Mouse (Mus musculus) lung, adult 2 months (tissue): Measurements from ENCODE around the gene Trpm8. TPM values are rescaled to one million over a fixed set of nuclear protein-coding genes. Genes with fewer than 3 reads are reported as not detected.

Source experiments
- DNase-seq: peaks from one replicate; pipeline ENCODE4 v3.0.0; 2022
- H3K4me1 ChIP-seq: fragments of 200-500 bp; 2 replicates; pipeline ENCODE4 v1.6.1; 2011; ENCODE audit warnings: low read length; ENCODE audit not compliant: control insufficient read depth, insufficient read depth
- H3K4me3 ChIP-seq: fragments of 200-500 bp; replicated peaks from 2 replicates; pipeline ENCODE3; 2011; ENCODE audit warnings: low read depth, mild to moderate bottlenecking, control low read depth, low read length; ENCODE audit errors: extremely low read depth
- CTCF ChIP-seq: fragments of 200-500 bp; IDR thresholded peaks from 2 replicates; pipeline ENCODE4 v1.5.1; 2011; ENCODE audit warnings: mild to moderate bottlenecking, low read length, control low read depth; ENCODE audit not compliant: insufficient read depth
- POLR2A ChIP-seq: fragments of 200-500 bp; IDR thresholded peaks from 2 replicates; pipeline ENCODE4 v1.6.1; 2011; ENCODE audit warnings: low read depth, mild to moderate bottlenecking, control low read depth, low read length, borderline replicate concordance; ENCODE audit errors: extremely low read depth
- whole genome bisulfite sequencing: fragments of 180-500 bp; shearing (Covaris S2); methylation state at CpG from one replicate; pipeline ENCODE4 v1.1.7; 2018; 5-methylcytosine and 5-hydroxymethylcytosine counted together
- polyA plus RNA-seq: library from polyadenylated mRNA; depleted of rRNA; stranded (reverse); fragments of >200 nt; gene quantifications from 2 replicates; pipeline ENCODE4 v1.2.3, GENCODE M21; 2012

The Trpm8 gene
- polyA plus RNA-seq, 1 experiment: not detected

- 66% methylated on average over 6 of the region's 6 CpGs for WGBS
- no peak for TF ChIP-seq POLR2A
- peak; percentile 27; the same call in 1 of the 2 replicates for TF ChIP-seq CTCF
- peak; percentile 19 for DNase-seq
- Histone ChIP-seq H3K4me1 (no peaks in the 10 kb centered on the region), H3K4me3 (no peak overlapping the region)
Measured at GRCm38 (mm10) chr1:88357458-88358090, 80.1 kb downstream of the Trpm8 start.

- Histone ChIP-seq H3K4me3 (no peak overlapping the region), H3K4me1 (no peaks in the 10 kb centered on the region)
- 84% methylated on average over 7 of the region's 7 CpGs for WGBS
- TF ChIP-seq CTCF (no peak), POLR2A (no peak)
- DNase-seq: no peak
Measured at GRCm38 (mm10) chr1:88358102-88358654, 80.7 kb downstream of the Trpm8 start.

GRCm38 (mm10) chr1:88361085-88361484 is 83.6 kb downstream of the Trpm8 start:
- 85% methylated on average over 4 of the region's 4 CpGs for WGBS
- H3K4me1 ChIP-seq: no peaks in the 10 kb centered on the region
- DNase-seq: no peak
- no peak overlapping the region for H3K4me3 ChIP-seq
- TF ChIP-seq CTCF (no peak), POLR2A (no peak)

GRCm38 (mm10) chr1:88366881-88367644 is 89.6 kb downstream of the Trpm8 start:
- Histone ChIP-seq H3K4me3 (no peak overlapping the region), H3K4me1 (no peaks in the 10 kb centered on the region)
- WGBS: 66% methylated on average over 11 of the region's 11 CpGs
- no peak for TF ChIP-seq CTCF
- no peak for TF ChIP-seq POLR2A
- DNase-seq: no peak

- Histone ChIP-seq H3K4me1 (no peaks in the 10 kb centered on the region), H3K4me3 (no peak overlapping the region)
- TF ChIP-seq POLR2A (no peak), CTCF (no peak)
- 55% methylated on average over 1 of the region's 1 CpGs for WGBS
- no peak for DNase-seq
Measured at GRCm38 (mm10) chr1:88378446-88378845, 101.0 kb downstream of the Trpm8 start.

- no peak for DNase-seq
- TF ChIP-seq CTCF (no peak), POLR2A (no peak)
- Histone ChIP-seq H3K4me1 (no peaks in the 10 kb centered on the region), H3K4me3 (no peak overlapping the region)
- WGBS: 72% methylated on average over 4 of the region's 4 CpGs
Measured at GRCm38 (mm10) chr1:88391632-88392031, 114.2 kb downstream of the Trpm8 start.

- 93% methylated on average over 5 of the region's 5 CpGs for WGBS
- Histone ChIP-seq H3K4me3 (no peak overlapping the region), H3K4me1 (no peaks in the 10 kb centered on the region)
- no peak for TF ChIP-seq CTCF
- no peak for TF ChIP-seq POLR2A
- no peak for DNase-seq
Measured at GRCm38 (mm10) chr1:88393321-88393720, 115.9 kb downstream of the Trpm8 start.

GRCm38 (mm10) chr1:88403378-88403777 is 125.9 kb downstream of the Trpm8 start:
- no peak for DNase-seq
- Histone ChIP-seq H3K4me3 (no peak overlapping the region), H3K4me1 (no peaks in the 10 kb centered on the region)
- no peak for TF ChIP-seq CTCF
- TF ChIP-seq POLR2A: no peak
- 72% methylated on average over 3 of the region's 3 CpGs for WGBS

GRCm38 (mm10) chr1:88406078-88406806 is 128.8 kb downstream of the Trpm8 start:
- Histone ChIP-seq H3K4me3 (no peak overlapping the region), H3K4me1 (no peaks in the 10 kb centered on the region)
- WGBS: 58% methylated on average over 12 of the region's 12 CpGs
- TF ChIP-seq CTCF: no peak
- no peak for TF ChIP-seq POLR2A
- DNase-seq: no peak
